Mouse (Mus musculus) hindbrain, postnatal 0 days (tissue): ENCODE results near the gene Nktr. TPM values are rescaled to one million over a fixed set of nuclear protein-coding genes. Genes with fewer than 3 reads are reported as not detected.
A peak's percentile ranks its signal among the peaks of the same experiment; 100 is the strongest.

Source experiments
- ATAC-seq: fragments of 200-750 bp; cut with Nextera tagmentation; 2 replicates; pipeline ENCODE4 v1.8.0; 2017; ENCODE audit warnings: mild to moderate bottlenecking, moderate TSS enrichment, moderate library complexity
- DNase-seq: peaks from one replicate; pipeline ENCODE4 v3.0.0-alpha.2; 2015; ENCODE audit warnings: low spot score
- H3K27ac ChIP-seq: fragments of 300-500 bp; sonication (generic); 2 replicates; pipeline ENCODE4 v1.5.1; 2014; ENCODE audit warnings: mild to moderate bottlenecking
- H3K27me3 ChIP-seq: fragments of 300-500 bp; sonication (generic); 2 replicates; pipeline ENCODE4 v1.6.1; 2014; ENCODE audit warnings: low read length, mixed read lengths; ENCODE audit not compliant: insufficient read depth
- H3K36me3 ChIP-seq: fragments of 300-500 bp; sonication (generic); 2 replicates; pipeline ENCODE4 v1.6.1; 2014; ENCODE audit warnings: low read length, mixed read lengths; ENCODE audit not compliant: insufficient read depth
- H3K4me1 ChIP-seq: fragments of 300-500 bp; sonication (generic); 2 replicates; pipeline ENCODE4 v1.6.1; 2014; ENCODE audit warnings: antibody characterized with exemption, low read length, mixed read lengths; ENCODE audit not compliant: insufficient read depth
- H3K4me2 ChIP-seq: fragments of 300-500 bp; sonication (generic); 2 replicates; pipeline ENCODE4 v1.6.1; 2014; ENCODE audit warnings: low read depth, mild to moderate bottlenecking, low read length, moderate library complexity, mixed read lengths
- H3K4me3 ChIP-seq: fragments of 300-500 bp; sonication (generic); 2 replicates; pipeline ENCODE4 v1.5.1; 2014; ENCODE audit warnings: low read length
- H3K9ac ChIP-seq: fragments of 300-500 bp; sonication (generic); replicated peaks from 2 replicates; pipeline ENCODE4 v1.6.1; 2014; ENCODE audit warnings: mild to moderate bottlenecking, low read length, moderate library complexity, mixed read lengths
- H3K9me3 ChIP-seq: fragments of 300-500 bp; sonication (generic); 2 replicates; pipeline ENCODE4 v1.6.1; 2016; ENCODE audit warnings: low read length, mixed read lengths
- CTCF ChIP-seq: IDR thresholded peaks from 2 replicates; pipeline ENCODE4 v1.5.1; 2016; ENCODE audit warnings: antibody characterized with exemption, control low read depth, low read depth
- WGBS: fragments of 180-500 bp; shearing (Covaris S2); extraction: QIAGEN DNeasy Blood & Tissue Kit; methylation state at CpG from one replicate; pipeline ENCODE4 v1.1.7; 2014; 5-methylcytosine and 5-hydroxymethylcytosine counted together
- polyA plus RNA-seq: library from polyadenylated mRNA; unstranded; fragments of >200 nt; fragmentation: Nextera tagmentation; extraction: Ambion mirVana; gene quantifications from 2 replicates; pipeline ENCODE4 v1.2.1, GENCODE M21; 2015
- total RNA-seq: library from RNA; depleted of rRNA; stranded (reverse); fragments of >200 nt; gene quantifications from 2 replicates; pipeline ENCODE4 v1.2.3, GENCODE M21; 2014

The Nktr gene
- total and polyA plus RNA-seq, 2 experiments from 2014 or later: 50.4 to 76.6 TPM

DNA sequence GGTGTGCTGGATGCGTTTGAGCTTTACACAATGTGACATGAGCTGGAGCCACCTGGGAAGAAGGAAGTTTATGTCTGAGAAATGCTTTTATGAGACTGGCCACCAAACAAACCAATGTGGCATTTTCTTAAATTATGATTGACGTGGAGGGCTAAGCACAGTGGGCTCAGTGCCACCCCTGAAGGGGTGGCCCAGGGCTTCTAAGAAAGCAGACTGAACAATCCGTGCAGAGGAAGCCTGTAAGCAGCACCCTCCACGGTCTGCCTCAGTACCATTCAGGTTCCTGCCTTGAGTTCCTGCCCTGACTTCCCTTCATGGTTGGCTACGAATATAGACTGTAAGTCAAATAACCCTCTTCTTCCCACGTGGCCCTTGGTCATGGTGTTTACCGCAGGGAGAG is 28.2 kb upstream of the Nktr start:
- Histone ChIP-seq H3K36me3 (peaks cover 36% of the 10 kb centered on the region), H3K9ac (no peak overlapping the region), H3K27me3 (no peaks in the 10 kb centered on the region), H3K4me2 (peak overlapping the region; percentile 44), H3K9me3 (no peaks in the 10 kb centered on the region), H3K4me1 (peaks cover 11% of the 10 kb centered on the region), H3K27ac (peak overlapping the region; percentile 83), H3K4me3 (0 out of 2 replicates have a peak overlapping the region, but pooled peaks have one; percentile 6)
- ATAC-seq: peak; percentile 50; the same call in 1 of the 2 replicates
- DNase-seq: no peak
- WGBS: 47% methylated on average over 7 of the region's 7 CpGs
- TF ChIP-seq CTCF: no peak

DNA sequence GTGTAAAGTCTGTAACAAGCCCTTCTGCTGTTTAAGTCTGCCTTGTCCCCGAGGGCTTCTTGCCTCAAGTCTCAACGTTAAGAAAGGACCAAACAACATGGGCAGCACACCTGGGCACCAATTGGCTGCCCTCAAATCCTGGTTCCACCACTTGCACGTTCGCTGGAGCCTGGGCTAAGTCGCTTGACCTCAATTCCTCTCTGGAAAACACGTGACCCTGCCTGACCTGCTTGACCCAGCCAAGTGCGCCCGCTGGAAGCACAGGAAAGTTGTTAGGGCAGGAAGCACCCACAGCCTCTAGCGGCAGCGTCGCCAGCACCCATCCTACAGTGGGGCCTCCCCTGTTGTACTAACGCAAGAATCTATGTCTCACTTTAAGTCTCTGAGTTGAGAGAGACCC is 24.2 kb upstream of the Nktr start:
- Histone ChIP-seq H3K4me1 (peaks cover 11% of the 10 kb centered on the region), H3K36me3 (peaks cover 26% of the 10 kb centered on the region), H3K27ac (no peak overlapping the region), H3K9me3 (no peaks in the 10 kb centered on the region), H3K9ac (no peak overlapping the region), H3K4me3 (no peak overlapping the region), H3K4me2 (no peak overlapping the region), H3K27me3 (no peaks in the 10 kb centered on the region)
- ATAC-seq (no peak), DNase-seq (no peak)
- no peak for TF ChIP-seq CTCF
- 82% methylated on average over 12 of the region's 12 CpGs for WGBS

DNA sequence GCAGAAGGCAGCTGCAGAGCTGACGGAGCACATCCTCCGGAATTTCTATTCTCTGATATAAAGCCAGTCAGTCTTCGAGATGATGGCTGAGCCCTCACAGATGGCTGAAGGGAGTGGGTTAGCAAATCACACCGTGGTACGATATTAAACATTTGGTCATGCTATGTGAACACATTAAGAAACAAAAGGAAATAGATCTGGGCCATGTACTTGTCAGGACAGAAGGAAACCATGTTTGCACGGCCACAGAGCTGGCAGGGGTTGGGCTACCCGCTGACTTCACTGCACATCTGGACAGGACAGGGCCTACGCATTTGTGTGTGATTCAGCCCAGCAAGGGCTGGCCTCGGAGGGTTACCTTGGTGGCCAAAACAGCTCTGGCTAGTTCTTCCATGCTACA is 22.3 kb upstream of the Nktr start:
- 81% methylated on average over 9 of the region's 9 CpGs for WGBS
- no peak for TF ChIP-seq CTCF
- H3K9ac ChIP-seq: no peak overlapping the region
- H3K4me1 ChIP-seq: no peaks in the 10 kb centered on the region
- ATAC-seq (peak; percentile 21; the same call in 1 of the 2 replicates), DNase-seq (no peak)
- no peaks in the 10 kb centered on the region for H3K27me3 ChIP-seq
- no peaks in the 10 kb centered on the region for H3K9me3 ChIP-seq
- no peak overlapping the region for H3K4me3 ChIP-seq
- peaks cover 26% of the 10 kb centered on the region for H3K36me3 ChIP-seq
- no peak overlapping the region for H3K27ac ChIP-seq
- no peak overlapping the region for H3K4me2 ChIP-seq

DNA sequence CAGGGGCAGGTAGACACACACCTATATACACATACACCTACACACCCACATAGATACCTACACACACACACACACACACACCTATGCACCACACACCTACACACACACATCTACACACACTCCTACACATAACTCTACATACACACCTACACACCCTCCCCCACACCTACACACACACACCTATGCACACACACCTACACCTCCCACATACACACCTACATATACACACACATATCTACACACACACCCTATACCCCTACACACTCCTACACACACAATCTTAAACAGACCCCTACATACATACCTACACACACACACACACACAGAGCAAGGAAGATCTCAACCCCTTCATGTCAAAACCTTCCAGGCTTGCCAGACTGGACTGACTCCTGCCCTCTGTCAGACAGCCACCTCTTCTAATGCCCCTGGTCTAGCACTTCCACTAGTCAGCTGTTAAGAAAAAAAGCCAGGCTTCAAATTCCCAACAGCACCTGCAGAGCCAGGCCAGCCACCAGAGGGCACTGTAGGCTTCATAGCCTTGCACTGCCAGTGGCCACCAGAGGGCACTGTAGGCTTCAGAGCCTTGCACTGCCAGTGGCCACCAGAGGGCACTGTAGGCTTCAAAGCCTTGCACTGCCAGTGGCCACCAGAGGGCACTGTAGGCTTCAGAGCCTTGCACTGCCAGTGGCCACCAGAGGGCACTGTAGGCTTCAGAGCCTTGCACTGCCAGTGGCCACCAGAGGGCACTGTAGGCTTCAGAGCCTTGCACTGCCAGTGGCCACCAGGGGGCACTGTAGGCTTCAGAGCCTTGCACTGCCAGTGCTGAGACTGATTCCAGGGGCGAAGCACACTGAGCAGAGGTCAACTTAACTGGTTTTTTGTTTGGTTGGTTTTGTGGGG is 21.6 kb upstream of the Nktr start:
- TF ChIP-seq CTCF: peak; percentile 99
- Histone ChIP-seq H3K27me3 (no peaks in the 10 kb centered on the region), H3K9me3 (no peaks in the 10 kb centered on the region), H3K9ac (no peak overlapping the region), H3K4me2 (no peak overlapping the region), H3K27ac (no peak overlapping the region), H3K36me3 (peaks cover 20% of the 10 kb centered on the region; the same call in 1 of the 2 replicates), H3K4me3 (no peak overlapping the region), H3K4me1 (no peaks in the 10 kb centered on the region)
- DNase-seq: peak; percentile 62
- 100% methylated on average over 1 of the region's 1 CpGs for WGBS
- ATAC-seq: peak; percentile 73

DNA sequence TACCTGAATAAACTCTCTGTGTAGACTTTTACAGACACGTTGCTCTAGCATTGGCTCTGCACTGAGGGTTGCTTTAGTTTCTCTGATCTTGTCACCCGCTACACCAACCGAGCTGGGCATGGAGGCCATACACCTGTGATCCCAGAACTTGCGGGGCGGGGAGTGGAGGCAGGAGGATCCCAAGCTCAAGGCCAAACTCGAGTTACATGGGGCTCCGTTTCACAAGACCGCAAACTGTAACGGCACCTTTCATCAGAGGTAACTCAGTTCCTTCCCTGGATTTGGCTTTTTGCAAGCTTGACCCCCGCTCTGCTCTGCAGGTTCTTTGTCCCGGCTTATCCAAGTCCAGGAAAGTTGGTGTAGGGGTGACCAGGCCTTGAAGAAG is 14.7 kb upstream of the Nktr start:
- Histone ChIP-seq H3K27me3 (no peaks in the 10 kb centered on the region), H3K9ac (peak overlapping the region; percentile 77), H3K36me3 (no peaks in the 10 kb centered on the region), H3K9me3 (no peaks in the 10 kb centered on the region), H3K4me1 (peaks cover 12% of the 10 kb centered on the region), H3K4me3 (peak overlapping the region; percentile 91), H3K27ac (peak overlapping the region; percentile 80; the same call in 1 of the 2 replicates), H3K4me2 (peak overlapping the region; percentile 97)
- no peak for DNase-seq
- WGBS: 31% methylated on average over 11 of the region's 11 CpGs
- no peak for ATAC-seq
- no peak for TF ChIP-seq CTCF

DNA sequence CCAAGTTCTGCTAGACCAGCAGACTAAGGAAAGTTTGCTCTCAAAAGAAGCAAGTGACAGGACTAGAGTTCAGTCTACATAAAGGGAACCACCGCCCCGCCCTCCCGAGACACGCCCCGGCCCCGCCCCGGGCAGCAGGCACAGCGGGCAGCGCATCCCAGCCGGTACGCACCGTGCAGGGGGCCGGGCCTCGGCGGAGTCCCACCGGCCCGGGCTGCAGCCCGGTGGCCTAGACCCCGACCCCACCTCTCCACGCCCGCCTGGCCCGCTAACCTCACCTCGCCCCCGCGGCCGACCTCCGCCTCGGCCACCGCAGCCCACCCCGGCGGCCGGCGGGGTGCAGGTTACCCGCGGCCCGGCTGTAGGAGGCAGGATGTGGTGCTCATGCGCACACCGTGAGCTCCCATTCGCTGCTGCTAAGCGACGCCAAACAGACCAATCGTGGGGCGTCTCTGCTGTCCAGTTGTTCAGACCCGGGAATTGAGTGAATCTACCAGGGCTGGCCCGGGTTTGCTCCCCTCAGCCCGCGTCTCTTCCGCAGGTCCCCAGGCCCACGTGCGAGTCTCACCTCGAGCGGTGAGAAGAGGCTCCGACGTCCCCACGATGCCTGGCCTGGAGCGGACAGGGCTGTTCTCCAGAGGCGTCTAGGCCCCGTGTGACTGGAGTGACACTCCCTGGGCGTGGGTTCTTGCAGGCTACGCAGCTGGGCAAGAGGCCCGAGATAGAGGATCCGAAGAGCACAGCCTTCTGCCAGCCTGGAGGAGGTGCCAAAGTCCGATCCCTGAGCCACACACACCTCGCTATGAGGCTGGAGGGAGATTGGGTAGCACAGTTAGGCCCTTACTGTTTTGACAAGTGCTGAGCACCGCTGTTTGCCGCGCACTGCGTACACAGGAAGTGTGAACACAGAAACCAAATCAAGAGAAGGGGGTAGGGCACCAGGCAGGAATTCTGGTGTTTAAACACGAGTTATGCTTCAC is 14.0 kb upstream of the Nktr start, which contains the start of gene Sec22c:
Gene Sec22c, minus strand, starts transcription at position 845 of the 980 bp plus-strand sequence.
- H3K4me2 ChIP-seq: peak within 1 kb of the TSS; percentile 97
- peaks cover 12% of the 10 kb centered on the region for H3K4me1 ChIP-seq
- 1% methylated on average over 69 of the region's 69 CpGs for WGBS
- TF ChIP-seq CTCF: no peak; the same call in 1 of the 2 replicates
- DNase-seq (peak; percentile 94), ATAC-seq (peak; percentile 96)
- peak within 1 kb of the TSS; percentile 77 for H3K9ac ChIP-seq
- H3K4me3 ChIP-seq: peak within 1 kb of the TSS; percentile 91
- H3K9me3 ChIP-seq: no peaks in the 10 kb centered on the region
- peak within 1 kb of the TSS; percentile 80 for H3K27ac ChIP-seq
- no peaks in the 10 kb centered on the region for H3K36me3 ChIP-seq
- no peaks in the 10 kb centered on the region for H3K27me3 ChIP-seq
